Mouse (Mus musculus) R1 (cell line): Measurements from ENCODE around the gene Gpr176.

Experiments
- DNase-seq: peaks from one replicate; pipeline ENCODE4 v3.0.0-alpha.2; 2018; ENCODE audit warnings: low read depth, low spot score

Gpr176 gene

GRCm38 (mm10) chr2:118372901-118373571 lies at the start of gene Gpr176:
Gene Gpr176 (minus strand): TSS chr2:118373419.
- DNase-seq, result peak; percentile 57

GRCm38 (mm10) chr2:118422385-118422784 lies 49.2 kb upstream of the Gpr176 start:
- DNase-seq, result no peak

DNA sequence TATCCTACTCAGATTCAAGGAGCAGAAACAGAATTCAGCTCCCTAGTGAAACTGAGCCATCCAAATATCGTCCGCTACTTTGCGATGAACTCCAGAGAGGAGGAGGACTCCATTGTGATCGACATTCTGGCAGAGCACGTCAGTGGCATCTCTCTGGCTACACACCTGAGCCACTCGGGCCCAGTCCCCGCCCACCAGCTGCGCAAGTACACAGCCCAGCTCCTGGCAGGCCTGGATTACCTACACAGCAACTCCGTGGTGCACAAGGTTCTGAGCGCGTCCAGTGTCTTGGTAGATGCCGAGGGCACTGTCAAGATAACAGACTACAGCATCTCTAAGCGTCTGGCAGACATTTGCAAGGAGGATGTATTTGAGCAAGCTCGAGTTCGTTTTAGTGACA lies 48.7 kb upstream of the Gpr176 start:
- DNase-seq, result no peak

DNA sequence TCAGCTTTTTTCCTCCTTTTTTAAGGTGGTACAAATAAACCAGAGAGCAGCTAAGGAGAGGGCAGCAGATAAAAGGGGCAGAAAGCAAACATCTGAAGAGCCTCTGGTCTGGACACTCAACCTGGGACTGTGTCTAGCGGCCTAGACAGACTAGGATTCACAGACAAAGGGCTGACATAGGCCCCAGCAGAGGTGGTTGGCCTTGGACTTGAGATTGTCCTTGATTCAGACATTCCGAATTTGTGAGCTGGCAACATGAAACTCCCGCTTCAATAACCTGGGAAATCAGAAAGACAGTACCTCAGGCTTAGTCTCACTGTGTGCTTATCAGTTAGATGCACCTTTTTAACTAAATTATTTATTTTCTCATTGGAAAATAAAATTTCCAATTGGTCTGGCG lies 44.9 kb upstream of the Gpr176 start:
- DNase-seq, result no peak

DNA sequence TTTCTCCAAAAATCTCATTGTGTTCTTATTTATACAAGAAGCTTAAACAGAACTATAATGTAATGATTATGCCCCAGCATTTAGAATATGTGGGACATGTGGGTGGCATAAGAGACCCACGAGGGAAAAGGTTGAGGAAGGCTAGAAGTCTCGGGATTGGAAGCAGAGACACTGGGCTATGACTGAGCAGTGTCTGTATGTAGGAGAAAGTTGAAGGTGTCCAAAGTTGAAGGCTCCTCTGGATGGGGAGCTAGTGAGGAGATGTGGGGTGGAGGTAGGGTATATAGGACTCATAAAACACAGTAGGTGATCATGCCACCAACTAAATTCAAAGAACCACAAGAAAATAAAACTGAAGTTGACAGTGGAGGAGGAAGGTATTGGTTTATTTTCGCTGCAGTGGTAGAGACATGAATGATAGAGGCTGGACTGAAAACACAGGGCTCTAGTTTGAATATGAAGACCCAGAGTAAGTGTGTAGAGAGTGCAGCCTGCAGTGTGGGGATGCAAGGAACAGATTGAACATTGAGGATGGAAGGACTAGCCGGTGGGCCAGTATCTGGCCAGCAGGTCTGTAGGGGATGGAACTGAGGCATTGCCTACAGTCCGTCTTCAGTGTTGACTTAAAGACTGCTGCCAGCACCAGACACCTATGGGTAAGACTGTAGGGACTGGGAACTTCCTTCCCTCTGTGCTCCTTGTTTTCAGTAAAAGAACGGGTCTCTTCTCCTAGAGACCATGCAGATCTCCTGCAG lies 42.6 kb upstream of the Gpr176 start:
- DNase-seq, result no peak

GRCm38 (mm10) chr2:118412821-118413220 lies 39.6 kb upstream of the Gpr176 start:
- DNase-seq, result no peak

GRCm38 (mm10) chr2:118408336-118408895 lies 35.2 kb upstream of the Gpr176 start:
- no peak for DNase-seq

- no peak for DNase-seq
These were observed 33.6 kb upstream of the Gpr176 start for GRCm38 (mm10) chr2:118406811-118407210.

- DNase-seq, result no peak
These were observed 32.3 kb upstream of the Gpr176 start for GRCm38 (mm10) chr2:118405568-118405967.

GRCm38 (mm10) chr2:118404336-118404735 lies 31.1 kb upstream of the Gpr176 start:
- DNase-seq, result no peak

GRCm38 (mm10) chr2:118401834-118402727 lies 28.9 kb upstream of the Gpr176 start:
- DNase-seq, result no peak

GRCm38 (mm10) chr2:118399751-118400150 lies 26.5 kb upstream of the Gpr176 start:
- DNase-seq, result no peak

DNA sequence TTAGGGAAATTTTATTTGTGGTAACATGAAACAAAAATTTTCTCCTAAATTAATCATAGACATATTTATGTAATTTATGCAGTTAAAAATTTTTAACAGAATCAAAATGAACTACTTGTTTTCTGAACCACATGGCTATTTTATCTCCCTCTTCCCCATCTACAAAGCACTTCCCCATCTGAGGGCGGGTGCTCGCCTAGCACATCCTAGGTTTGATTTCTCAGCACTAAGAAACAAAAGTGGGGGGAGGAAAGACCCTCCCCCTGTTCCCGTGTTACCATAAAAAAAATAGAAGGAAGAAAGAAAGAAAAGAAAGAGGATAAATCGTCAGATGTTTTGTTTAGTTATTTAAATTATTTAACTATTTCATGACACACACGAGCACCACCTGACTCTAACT lies 18.0 kb upstream of the Gpr176 start:
- DNase-seq, result no peak

- no peak for DNase-seq
These were observed 16.9 kb upstream of the Gpr176 start for GRCm38 (mm10) chr2:118390072-118390471.

- no peak for DNase-seq
These were observed 16.4 kb upstream of the Gpr176 start for GRCm38 (mm10) chr2:118389569-118389968.

- DNase-seq, result peak; percentile 98
These were observed 15.4 kb upstream of the Gpr176 start, which contains the start of gene Eif2ak4 for GRCm38 (mm10) chr2:118388341-118389335. Gene Eif2ak4 (plus strand): TSS chr2:118388618.

DNA sequence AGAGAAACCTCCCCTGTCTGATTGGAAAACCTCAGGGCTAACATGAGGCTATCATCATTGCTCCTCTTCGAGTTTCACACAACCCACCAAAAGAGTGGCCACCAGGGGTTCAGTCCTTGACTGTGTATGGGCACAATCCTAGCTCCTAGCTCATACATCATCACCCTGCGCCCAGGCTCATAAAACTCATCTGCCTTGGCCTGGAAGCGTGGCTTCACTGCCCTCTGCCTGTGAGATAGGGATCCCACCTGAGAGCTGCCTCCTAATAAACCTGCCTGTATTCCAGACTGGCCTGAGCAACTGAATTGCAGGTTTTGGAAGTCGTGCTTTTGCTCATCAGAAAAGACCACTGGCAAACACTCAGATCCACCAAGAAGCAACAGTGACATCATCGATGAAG lies 10.2 kb upstream of the Gpr176 start:
- peak; percentile 41 for DNase-seq

DNA sequence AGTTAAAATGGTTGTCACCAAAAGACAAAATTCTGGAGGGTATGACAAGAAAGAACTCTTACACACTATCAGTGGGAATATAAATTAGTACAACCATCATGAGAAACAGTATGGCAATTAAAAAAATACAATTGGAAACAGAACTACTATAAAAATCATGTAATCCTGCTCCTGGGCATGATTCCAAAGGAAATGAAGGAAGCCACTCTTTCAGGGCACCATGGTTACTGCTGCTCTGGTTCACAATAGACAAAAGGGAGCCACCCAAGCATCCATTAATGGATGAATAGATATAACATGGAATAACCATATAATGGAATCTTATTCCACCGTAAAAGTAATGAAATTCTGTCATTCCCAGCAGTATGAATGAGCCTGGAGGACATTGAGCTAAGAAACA lies 6.5 kb upstream of the Gpr176 start:
- DNase-seq, result no peak

DNA sequence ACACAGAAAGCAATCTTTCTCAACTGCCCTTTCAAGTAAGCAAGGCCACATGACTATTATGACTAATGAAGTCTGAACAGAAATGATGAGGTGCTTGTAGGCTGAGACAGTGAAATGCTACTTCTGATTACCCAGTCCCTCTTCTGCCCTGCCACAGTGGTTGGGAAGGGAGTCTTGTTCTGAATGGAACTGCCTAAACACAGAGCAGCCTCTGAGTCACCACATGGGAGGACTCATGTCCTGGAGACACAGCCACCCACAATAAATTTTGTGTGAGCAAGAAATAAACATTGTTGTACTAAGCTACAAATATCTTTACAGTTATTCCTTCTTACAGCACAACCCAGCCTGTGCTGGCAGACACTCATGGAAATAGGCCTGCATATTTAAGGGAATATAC lies 2.7 kb upstream of the Gpr176 start:
- no peak for DNase-seq

- DNase-seq, result no peak
These were observed 2.3 kb upstream of the Gpr176 start for GRCm38 (mm10) chr2:118375522-118375921.
